Mouse (Mus musculus) CH12.LX (cell line): ENCODE results near the gene Higd1c. TPM values are rescaled to one million over a fixed set of nuclear protein-coding genes. Genes with fewer than 3 reads are reported as not detected.

ENCODE experiments used
- DNase-seq: peaks from one replicate; pipeline ENCODE4 v3.0.0-alpha.2; 2013; ENCODE audit errors: extremely low read depth
- H3K27ac ChIP-seq: 2 replicates; pipeline ENCODE4 v1.5.1; 2012; ENCODE audit warnings: low read depth, mild to moderate bottlenecking, control low read depth, moderate library complexity; ENCODE audit not compliant: insufficient read depth
- H3K27me3 ChIP-seq: replicated peaks from 2 replicates; pipeline ENCODE3; 2012; ENCODE audit warnings: inconsistent platforms
- H3K36me3 ChIP-seq, 2 experiments: replicated peaks in 1 of 2; 2 replicates each; pipeline versions ENCODE3 to v1.6.1; 2012; ENCODE audit warnings: inconsistent platforms in 1 of 2, low read length in 1 of 2, mild to moderate bottlenecking in 1 of 2, mixed read lengths in 1 of 2, moderate library complexity in 1 of 2; ENCODE audit not compliant: control insufficient read depth in 1 of 2, insufficient read depth in 1 of 2
- H3K4me1 ChIP-seq, 2 experiments: 2 replicates each; pipeline ENCODE4 v1.6.1; 2012; ENCODE audit warnings: inconsistent platforms in 1 of 2, moderate library complexity in 1 of 2; ENCODE audit not compliant: insufficient read depth in 2 of 2, control insufficient read depth in 1 of 2
- H3K4me2 ChIP-seq: 2 replicates; pipeline ENCODE4 v1.6.1; 2012; ENCODE audit warnings: low read depth, mild to moderate bottlenecking, control low read depth; ENCODE audit not compliant: poor library complexity, insufficient read depth, severe bottlenecking
- H3K4me3 ChIP-seq, 3 experiments: fragments of 150-350 bp in 1 of 3; sonication (generic) in 1 of 3; replicated peaks in 1 of 3; 2 replicates each; pipeline versions ENCODE3 to v1.5.1; 2011 to 2012; ENCODE audit warnings: low read depth in 2 of 3, low read length in 2 of 3, mild to moderate bottlenecking in 2 of 3, moderate library complexity in 2 of 3, control low read depth in 1 of 3, improper control_type of control experiment in 1 of 3, inconsistent platforms in 1 of 3, mixed read lengths in 1 of 3; ENCODE audit not compliant: poor library complexity in 1 of 3
- H3K79me2 ChIP-seq: replicated peaks from 2 replicates; pipeline ENCODE4 v1.6.1; 2012; ENCODE audit warnings: mild to moderate bottlenecking, moderate library complexity; ENCODE audit not compliant: control insufficient read depth, poor library complexity, insufficient read depth, severe bottlenecking; ENCODE audit errors: extremely low read depth
- H3K9ac ChIP-seq: 2 replicates; pipeline ENCODE4 v1.6.1; 2012; ENCODE audit warnings: low read depth, mild to moderate bottlenecking, control low read depth, moderate library complexity; ENCODE audit not compliant: insufficient read depth
- H3K9me3 ChIP-seq: replicated peaks from 2 replicates; pipeline ENCODE3; 2012; ENCODE audit warnings: low read length, inconsistent platforms, mixed read lengths
- BHLHE40 ChIP-seq: IDR thresholded peaks from 2 replicates; pipeline ENCODE4 v1.6.1; 2011; ENCODE audit warnings: mild to moderate bottlenecking, low read depth, low read length, improper control_type of control experiment
- CHD1 ChIP-seq: IDR thresholded peaks from 2 replicates; pipeline ENCODE4 v1.6.1; 2012; ENCODE audit warnings: low read depth, low read length, improper control_type of control experiment, inconsistent platforms
- JUN ChIP-seq: IDR thresholded peaks from 2 replicates; pipeline ENCODE4 v1.6.1; 2011; ENCODE audit warnings: low read depth, mild to moderate bottlenecking, low read length, improper control_type of control experiment, moderate library complexity; ENCODE audit not compliant: insufficient read depth
- JUND ChIP-seq: conservative IDR thresholded peaks from 2 replicates; pipeline ENCODE4 v1.6.1; 2011; ENCODE audit warnings: low read depth, low read length, improper control_type of control experiment
- KAT2A ChIP-seq: IDR thresholded peaks from 2 replicates; pipeline ENCODE4 v1.6.1; 2012; ENCODE audit warnings: low read length, improper control_type of control experiment, inconsistent platforms; ENCODE audit not compliant: insufficient replicate concordance
- MAFK ChIP-seq: IDR thresholded peaks from 2 replicates; pipeline ENCODE4 v1.6.1; 2011; ENCODE audit warnings: low read length, improper control_type of control experiment; ENCODE audit not compliant: insufficient replicate concordance
- MAX ChIP-seq: IDR thresholded peaks from 2 replicates; pipeline ENCODE4 v1.6.1; 2011; ENCODE audit warnings: low read length, improper control_type of control experiment
- MAZ ChIP-seq: IDR thresholded peaks from 2 replicates; pipeline ENCODE4 v1.6.1; 2012; ENCODE audit warnings: low read depth, mild to moderate bottlenecking, inconsistent platforms, low read length, improper control_type of control experiment, moderate library complexity
- MXI1 ChIP-seq: IDR thresholded peaks from 2 replicates; pipeline ENCODE4 v1.6.1; 2011; ENCODE audit warnings: mild to moderate bottlenecking, low read depth, low read length, improper control_type of control experiment
- NELFE ChIP-seq: IDR thresholded peaks from 2 replicates; pipeline ENCODE4 v1.6.1; 2011; ENCODE audit warnings: low read depth, low read length, improper control_type of control experiment
- POLR2AphosphoS2 ChIP-seq: IDR thresholded peaks from 2 replicates; pipeline ENCODE4 v1.6.1; 2011; ENCODE audit warnings: low read depth, low read length, improper control_type of control experiment
- RCOR1 ChIP-seq: conservative IDR thresholded peaks from 2 replicates; pipeline ENCODE4 v1.6.1; 2012; ENCODE audit warnings: low read depth, mild to moderate bottlenecking, inconsistent platforms, low read length, improper control_type of control experiment
- SIN3A ChIP-seq: IDR thresholded peaks from 2 replicates; pipeline ENCODE4 v1.6.1; 2012; ENCODE audit warnings: low read length, improper control_type of control experiment, inconsistent platforms
- SMC3 ChIP-seq: IDR thresholded peaks from 2 replicates; pipeline ENCODE4 v1.6.1; 2011; ENCODE audit warnings: low read depth, low read length, improper control_type of control experiment
- TBP ChIP-seq: conservative IDR thresholded peaks from 2 replicates; pipeline ENCODE4 v1.6.1; 2011; ENCODE audit warnings: low read depth, low read length, improper control_type of control experiment
- USF1 ChIP-seq: IDR thresholded peaks from 2 replicates; pipeline ENCODE4 v1.6.1; 2014; ENCODE audit warnings: low read depth, mild to moderate bottlenecking, inconsistent platforms, low read length, improper control_type of control experiment
- ZC3H11A ChIP-seq: IDR thresholded peaks from 2 replicates; pipeline ENCODE4 v1.6.1; 2012; ENCODE audit warnings: low read depth, mild to moderate bottlenecking, inconsistent platforms, low read length, improper control_type of control experiment
- ZMIZ1 ChIP-seq: IDR thresholded peaks from 2 replicates; pipeline ENCODE4 v1.6.1; 2012; ENCODE audit warnings: low read depth, mild to moderate bottlenecking, inconsistent platforms, low read length, improper control_type of control experiment
- ZNF384 ChIP-seq: IDR thresholded peaks from 2 replicates; pipeline ENCODE4 v1.6.1; 2012; ENCODE audit warnings: low read depth, low read length, improper control_type of control experiment, inconsistent platforms
- dilution Hi-C: fragments of 300-500 bp; cut with MboI; formaldehyde crosslinking; loops from 2 replicates; pipeline ENCODE4 v1.14.3; 2020; ENCODE audit warnings: low sequenced_read_pairs; ENCODE audit not compliant: extremely low pct_unique_long_range_greater_than_20kb, extremely low pct_ligation_motif_present
- in situ Hi-C: fragments of 300-500 bp; cut with MboI; formaldehyde crosslinking; loops from 3 replicates; pipeline ENCODE4 v1.14.3; 2019; ENCODE audit warnings: low sequenced_read_pairs, low pct_ligation_motif_present, low pct_unique_long_range_greater_than_20kb, mixed read lengths
- polyA plus RNA-seq: library from polyadenylated mRNA; unstranded; fragments of >175 nt; gene quantifications from 2 replicates; pipeline ENCODE4 v1.2.1, GENCODE M21; 2012; ENCODE audit warnings: low read depth; ENCODE audit not compliant: insufficient read length
- total RNA-seq, 2 experiments: library from RNA; depleted of rRNA; stranded (reverse); fragments of 300-350 nt in 1 of 2; fragments of >200 nt in 1 of 2; gene quantifications; 2 replicates each; pipeline ENCODE4 v1.2.3; 2012 to 2014

Gene Higd1c
- total and polyA plus RNA-seq, 3 experiments: not detected

DNA sequence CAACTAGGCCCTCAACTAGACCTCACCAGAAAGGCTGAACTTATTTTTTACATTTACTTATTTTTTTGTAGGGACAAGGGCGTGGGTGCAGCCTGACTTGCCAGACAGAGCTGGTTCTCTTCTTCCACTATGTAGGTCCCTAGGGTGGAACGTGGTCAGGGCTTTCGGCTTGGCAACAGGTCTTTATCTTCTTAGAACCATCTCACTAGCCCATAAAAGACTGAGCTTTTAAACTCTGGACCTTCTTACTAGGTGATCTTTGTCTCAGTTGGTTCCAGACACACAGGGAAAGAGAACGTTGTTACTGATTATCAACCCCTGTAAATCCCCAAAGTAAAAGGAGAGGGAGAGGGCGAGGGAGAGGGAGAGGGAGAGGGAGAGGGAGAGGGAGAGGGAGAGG is 49.0 kb downstream of the Higd1c start:
- H3K4me3 ChIP-seq: no peak overlapping the region
- H3K4me1 ChIP-seq: peaks cover 7 to 40% of the 10 kb centered on the region in 2 experiments

GRCm38 (mm10) chr15:100414011-100414410 is 49.7 kb downstream of the Higd1c start:
- no peak for TF ChIP-seq NELFE
- TF ChIP-seq BHLHE40: no peak
- TF ChIP-seq CHD1: no peak
- no peak for TF ChIP-seq TBP
- TF ChIP-seq MXI1: no peak
- TF ChIP-seq KAT2A: no peak
- Histone ChIP-seq H3K79me2 (no peaks in the 10 kb centered on the region), H3K4me1 (peaks cover 7 to 41% of the 10 kb centered on the region in 2 experiments), H3K27ac (no peak overlapping the region), H3K27me3 (no peaks in the 10 kb centered on the region), H3K4me3 (no peak overlapping the region), H3K4me2 (no peak overlapping the region), H3K36me3 (peaks cover 2 to 34% of the 10 kb centered on the region in 2 experiments), H3K9me3 (no peaks in the 10 kb centered on the region), H3K9ac (no peak overlapping the region)
- DNase-seq: peak; percentile 64
- in situ Hi-C loops (no loop called here), dilution Hi-C loops (no loop called here)

More for the DNA sequence above, 49.0 kb downstream of the Higd1c start:
- H3K36me3 ChIP-seq: peaks cover 4 to 38% of the 10 kb centered on the region in 2 experiments
- TF ChIP-seq POLR2AphosphoS2: no peak
- no peak for TF ChIP-seq ZMIZ1
- no peak for TF ChIP-seq JUN
- no peak for TF ChIP-seq MAZ
- TF ChIP-seq USF1: no peak
- no peak for TF ChIP-seq SIN3A
- TF ChIP-seq BHLHE40: no peak
- no peak for TF ChIP-seq ZNF384
- no peak for TF ChIP-seq SMC3
- TF ChIP-seq RCOR1: no peak
- TF ChIP-seq ZC3H11A: no peak
- TF ChIP-seq JUND: no peak
- TF ChIP-seq MAX: no peak
- TF ChIP-seq MAFK: no peak
- in situ Hi-C loops (no loop called here), dilution Hi-C loops (no loop called here)
- no peak for DNase-seq
- no peak overlapping the region for H3K4me2 ChIP-seq
- no peak overlapping the region for H3K27ac ChIP-seq
- H3K79me2 ChIP-seq: no peaks in the 10 kb centered on the region
- H3K27me3 ChIP-seq: no peaks in the 10 kb centered on the region
- H3K9me3 ChIP-seq: no peaks in the 10 kb centered on the region
- H3K9ac ChIP-seq: no peak overlapping the region
